Mouse (Mus musculus): Measurements from ENCODE around the gene Slc22a8. TPM values are rescaled to one million over a fixed set of nuclear protein-coding genes. Genes with fewer than 3 reads are reported as not detected.

The Slc22a8 gene
- polyA plus RNA-seq, 1 experiment from 2014 or later, result 13.6 TPM

- Histone ChIP-seq H3K27me3 (ENCODE audit: control insufficient read depth, insufficient read depth, low read depth, low read length) (no peaks in the 10 kb centered on the region), H3K4me1 (ENCODE audit: control insufficient read depth, insufficient read depth, low read length) (no peaks in the 10 kb centered on the region), H3K9me3 (replicated peaks; ENCODE audit: control insufficient read depth, low read length, poor library complexity, severe bottlenecking) (no peaks in the 10 kb centered on the region), H3K4me2 (ENCODE audit: low read length) (no peak overlapping the region), H3K9ac (ENCODE audit: low read depth, low read length) (no peak overlapping the region), H3K36me3 (ENCODE audit: control insufficient read depth, insufficient read depth, low read length) (no peaks in the 10 kb centered on the region), H3K27ac (ENCODE audit: low read length) (no peak overlapping the region), H3K4me3 (ENCODE audit: low read depth, low read length) (no peak overlapping the region)
- WGBS, result 92% methylated on average over 3 of the region's 3 CpGs
- no peak for ATAC-seq
Observed at GRCm38 (mm10) chr19:8605241-8605558, 14.1 kb downstream of the Slc22a8 start.

DNA sequence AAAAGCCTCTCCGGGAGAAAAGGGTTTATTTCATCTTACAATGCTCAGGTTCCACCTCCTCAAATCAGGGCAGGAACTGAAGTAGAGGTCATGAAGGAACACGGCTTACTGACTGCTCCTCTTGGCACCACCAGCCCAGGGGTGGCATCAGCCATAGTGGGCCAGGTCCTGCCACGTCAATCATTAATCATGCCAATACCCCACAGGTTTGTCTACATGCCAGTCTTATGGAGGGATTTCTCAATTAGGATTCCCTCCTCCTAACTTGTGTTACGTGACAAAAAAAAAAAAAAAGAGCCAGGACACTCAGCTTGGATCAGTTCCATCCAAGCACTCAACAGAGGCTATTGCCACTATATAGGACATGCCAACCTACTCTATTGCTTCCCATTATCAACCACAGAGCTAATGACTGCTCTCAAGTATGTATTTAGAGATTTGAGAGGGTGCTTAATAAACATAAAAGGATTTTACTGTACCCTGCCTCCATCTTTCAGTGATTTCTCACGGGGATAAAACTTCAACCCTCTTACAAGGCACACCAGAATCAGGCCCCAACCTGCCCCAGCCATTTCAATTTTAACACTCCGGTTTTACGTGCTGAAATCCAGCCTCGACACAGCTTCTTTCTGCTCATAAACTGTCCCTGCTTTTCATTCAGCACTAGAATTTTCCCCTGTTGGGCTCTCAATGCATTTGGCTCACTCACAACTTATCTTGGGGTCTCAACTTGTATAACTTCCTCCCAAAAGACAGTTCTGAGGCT is 20.5 kb downstream of the Slc22a8 start:
- H3K9ac ChIP-seq (ENCODE audit: low read depth, low read length), result no peak overlapping the region
- H3K27me3 ChIP-seq (ENCODE audit: control insufficient read depth, insufficient read depth, low read depth, low read length), result no peaks in the 10 kb centered on the region
- 80% methylated on average over 8 of the region's 8 CpGs for WGBS
- no peaks in the 10 kb centered on the region for H3K4me1 ChIP-seq (ENCODE audit: control insufficient read depth, insufficient read depth, low read length)
- no peaks in the 10 kb centered on the region for H3K9me3 ChIP-seq (replicated peaks; ENCODE audit: control insufficient read depth, low read length, poor library complexity, severe bottlenecking)
- ATAC-seq, result no peak
- H3K36me3 ChIP-seq (ENCODE audit: control insufficient read depth, insufficient read depth, low read length), result no peaks in the 10 kb centered on the region
- H3K4me2 ChIP-seq (ENCODE audit: low read length), result no peak overlapping the region
- no peak overlapping the region for H3K4me3 ChIP-seq (ENCODE audit: low read depth, low read length)
- H3K27ac ChIP-seq (ENCODE audit: low read length), result no peak overlapping the region

- ATAC-seq, result no peak
- no peak overlapping the region for H3K27ac ChIP-seq (ENCODE audit: low read length)
- 82% methylated on average over 2 of the region's 2 CpGs for WGBS
- no peak overlapping the region for H3K9ac ChIP-seq (ENCODE audit: low read depth, low read length)
- H3K36me3 ChIP-seq (ENCODE audit: control insufficient read depth, insufficient read depth, low read length), result no peaks in the 10 kb centered on the region
- no peak overlapping the region for H3K4me2 ChIP-seq (ENCODE audit: low read length)
- H3K4me3 ChIP-seq (ENCODE audit: low read depth, low read length), result no peak overlapping the region
- no peaks in the 10 kb centered on the region for H3K27me3 ChIP-seq (ENCODE audit: control insufficient read depth, insufficient read depth, low read depth, low read length)
- no peaks in the 10 kb centered on the region for H3K4me1 ChIP-seq (ENCODE audit: control insufficient read depth, insufficient read depth, low read length)
- no peaks in the 10 kb centered on the region for H3K9me3 ChIP-seq (replicated peaks; ENCODE audit: control insufficient read depth, low read length, poor library complexity, severe bottlenecking)
Observed at GRCm38 (mm10) chr19:8613111-8613510, 22.1 kb downstream of the Slc22a8 start.

DNA sequence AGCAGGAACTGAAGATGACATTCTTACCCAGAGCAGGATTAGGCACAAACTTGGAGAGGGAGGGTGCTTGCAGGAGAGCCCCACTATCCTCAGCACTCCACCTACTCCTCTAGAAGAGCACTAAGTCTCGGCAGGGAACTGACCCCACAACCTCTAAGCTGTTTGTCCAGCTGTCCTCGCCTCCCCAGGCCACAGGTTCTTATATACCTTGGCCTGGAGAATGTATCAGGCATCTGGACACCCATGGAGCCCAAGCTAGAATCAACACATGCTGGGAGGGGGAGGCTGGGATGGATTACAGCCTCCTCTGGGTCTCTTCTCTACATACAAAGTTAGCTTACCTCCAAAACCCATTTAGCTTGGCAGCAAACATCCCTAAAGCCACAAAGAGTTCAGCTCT is 23.3 kb downstream of the Slc22a8 start:
- Histone ChIP-seq H3K4me1 (ENCODE audit: control insufficient read depth, insufficient read depth, low read length) (no peaks in the 10 kb centered on the region), H3K27me3 (ENCODE audit: control insufficient read depth, insufficient read depth, low read depth, low read length) (no peaks in the 10 kb centered on the region), H3K36me3 (ENCODE audit: control insufficient read depth, insufficient read depth, low read length) (no peaks in the 10 kb centered on the region), H3K4me3 (ENCODE audit: low read depth, low read length) (no peak overlapping the region), H3K27ac (ENCODE audit: low read length) (no peak overlapping the region), H3K4me2 (ENCODE audit: low read length) (no peak overlapping the region), H3K9ac (ENCODE audit: low read depth, low read length) (no peak overlapping the region), H3K9me3 (replicated peaks; ENCODE audit: control insufficient read depth, low read length, poor library complexity, severe bottlenecking) (no peaks in the 10 kb centered on the region)
- 45% methylated on average over 2 of the region's 2 CpGs for WGBS
- ATAC-seq, result no peak

DNA sequence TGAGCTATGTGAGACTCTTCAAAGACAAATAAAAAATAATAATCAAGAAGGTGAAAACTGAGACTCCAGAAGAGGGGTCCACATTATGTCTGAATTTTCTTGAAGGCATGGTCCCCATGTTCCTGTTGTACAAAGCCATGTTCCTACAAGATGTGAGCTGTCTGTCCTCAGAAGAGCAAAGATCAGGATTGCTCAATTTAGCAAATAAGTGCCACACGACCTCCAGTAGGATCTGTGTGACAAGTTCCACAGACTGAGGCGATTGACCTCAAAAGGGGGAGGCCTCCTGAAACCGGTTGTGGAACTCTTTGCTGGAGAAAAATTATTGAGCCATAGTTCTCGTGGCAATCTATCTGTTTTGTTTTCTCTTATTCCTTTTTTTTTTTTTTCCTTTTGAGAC is 25.3 kb downstream of the Slc22a8 start:
- ATAC-seq, result no peak
- no peaks in the 10 kb centered on the region for H3K4me1 ChIP-seq (ENCODE audit: control insufficient read depth, insufficient read depth, low read length)
- no peaks in the 10 kb centered on the region for H3K36me3 ChIP-seq (ENCODE audit: control insufficient read depth, insufficient read depth, low read length)
- no peak overlapping the region for H3K4me2 ChIP-seq (ENCODE audit: low read length)
- H3K4me3 ChIP-seq (ENCODE audit: low read depth, low read length), result no peak overlapping the region
- no peaks in the 10 kb centered on the region for H3K9me3 ChIP-seq (replicated peaks; ENCODE audit: control insufficient read depth, low read length, poor library complexity, severe bottlenecking)
- no peak overlapping the region for H3K27ac ChIP-seq (ENCODE audit: low read length)
- no peaks in the 10 kb centered on the region for H3K27me3 ChIP-seq (ENCODE audit: control insufficient read depth, insufficient read depth, low read depth, low read length)
- no peak overlapping the region for H3K9ac ChIP-seq (ENCODE audit: low read depth, low read length)
- 71% methylated on average over 4 of the region's 4 CpGs for WGBS

- H3K9me3 ChIP-seq (replicated peaks; ENCODE audit: control insufficient read depth, low read length, poor library complexity, severe bottlenecking), result no peaks in the 10 kb centered on the region
- H3K4me3 ChIP-seq (ENCODE audit: low read depth, low read length), result no peak within 1 kb of the TSS
- H3K4me2 ChIP-seq (ENCODE audit: low read length), result no peak within 1 kb of the TSS
- 4% methylated on average over 7 of the region's 7 CpGs for WGBS
- no peaks in the 10 kb centered on the region for H3K27me3 ChIP-seq (ENCODE audit: control insufficient read depth, insufficient read depth, low read depth, low read length)
- H3K9ac ChIP-seq (ENCODE audit: low read depth, low read length), result no peak within 1 kb of the TSS
- H3K4me1 ChIP-seq (ENCODE audit: control insufficient read depth, insufficient read depth, low read length), result no peaks in the 10 kb centered on the region
- H3K36me3 ChIP-seq (ENCODE audit: control insufficient read depth, insufficient read depth, low read length), result no peaks in the 10 kb centered on the region
- no peak within 1 kb of the TSS for H3K27ac ChIP-seq (ENCODE audit: low read length)
- no peak for ATAC-seq
Observed at GRCm38 (mm10) chr19:8617904-8618303, 26.9 kb downstream of the Slc22a8 start, which contains the start of gene Slc22a6. Slc22a6 (plus strand) TSS chr19:8618039.

- Histone ChIP-seq H3K4me1 (ENCODE audit: control insufficient read depth, insufficient read depth, low read length) (no peaks in the 10 kb centered on the region), H3K9me3 (replicated peaks; ENCODE audit: control insufficient read depth, low read length, poor library complexity, severe bottlenecking) (no peaks in the 10 kb centered on the region), H3K4me2 (ENCODE audit: low read length) (no peak overlapping the region), H3K9ac (ENCODE audit: low read depth, low read length) (no peak overlapping the region), H3K27ac (ENCODE audit: low read length) (no peak overlapping the region), H3K4me3 (ENCODE audit: low read depth, low read length) (no peak overlapping the region), H3K36me3 (ENCODE audit: control insufficient read depth, insufficient read depth, low read length) (no peaks in the 10 kb centered on the region), H3K27me3 (ENCODE audit: control insufficient read depth, insufficient read depth, low read depth, low read length) (no peaks in the 10 kb centered on the region)
- no peak for ATAC-seq
- 92% methylated on average over 7 of the region's 7 CpGs for WGBS
Observed at GRCm38 (mm10) chr19:8621098-8621497, 30.0 kb downstream of the Slc22a8 start.

DNA sequence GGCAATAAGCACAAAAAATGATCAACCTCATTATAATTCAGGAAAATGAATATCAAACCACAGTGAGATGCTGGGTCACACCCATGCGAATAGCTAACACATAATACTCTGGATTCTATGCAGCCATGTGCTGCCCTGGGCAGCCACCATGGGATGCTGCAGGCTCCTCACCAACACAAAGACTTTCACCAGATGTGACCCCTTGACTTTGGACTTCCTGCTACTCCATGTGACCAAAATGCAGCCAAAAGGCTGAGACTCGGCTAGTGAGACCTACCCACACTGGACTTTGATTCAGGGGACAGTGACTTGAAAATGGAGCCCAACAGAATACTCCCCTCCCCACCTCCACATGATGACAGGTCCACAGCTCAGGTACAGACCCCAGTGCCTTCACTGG is 39.2 kb downstream of the Slc22a8 start:
- Histone ChIP-seq H3K27ac (ENCODE audit: low read length) (no peak overlapping the region), H3K4me3 (ENCODE audit: low read depth, low read length) (no peak overlapping the region), H3K9ac (ENCODE audit: low read depth, low read length) (no peak overlapping the region), H3K36me3 (ENCODE audit: control insufficient read depth, insufficient read depth, low read length) (no peaks in the 10 kb centered on the region), H3K4me1 (ENCODE audit: control insufficient read depth, insufficient read depth, low read length) (no peaks in the 10 kb centered on the region), H3K4me2 (ENCODE audit: low read length) (no peak overlapping the region), H3K9me3 (replicated peaks; ENCODE audit: control insufficient read depth, low read length, poor library complexity, severe bottlenecking) (no peaks in the 10 kb centered on the region), H3K27me3 (ENCODE audit: control insufficient read depth, insufficient read depth, low read depth, low read length) (no peaks in the 10 kb centered on the region)
- ATAC-seq, result no peak
- 84% methylated on average over 2 of the region's 2 CpGs for WGBS

DNA sequence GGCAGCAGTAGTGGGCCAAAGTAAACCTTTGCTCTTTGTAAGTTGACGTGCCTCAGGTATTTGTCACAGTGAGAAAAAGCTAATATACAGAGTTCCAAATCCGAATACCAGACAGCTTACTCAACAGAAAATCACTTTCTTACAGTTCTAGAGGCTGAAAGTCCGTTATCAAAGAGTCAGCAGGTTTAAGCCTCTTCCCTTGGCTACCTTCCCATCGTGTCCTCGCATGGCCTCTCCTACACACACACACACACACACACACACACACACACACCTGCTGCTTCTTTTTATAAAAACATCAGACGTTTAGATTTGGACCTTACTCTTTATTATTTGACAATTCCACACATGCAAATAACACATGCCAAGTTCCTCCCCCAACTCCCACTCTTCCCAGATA is 39.8 kb downstream of the Slc22a8 start:
- H3K27ac ChIP-seq (ENCODE audit: low read length), result no peak overlapping the region
- H3K4me1 ChIP-seq (ENCODE audit: control insufficient read depth, insufficient read depth, low read length), result no peaks in the 10 kb centered on the region
- 80% methylated on average over 6 of the region's 6 CpGs for WGBS
- H3K4me3 ChIP-seq (ENCODE audit: low read depth, low read length), result no peak overlapping the region
- no peaks in the 10 kb centered on the region for H3K9me3 ChIP-seq (replicated peaks; ENCODE audit: control insufficient read depth, low read length, poor library complexity, severe bottlenecking)
- ATAC-seq, result no peak
- H3K4me2 ChIP-seq (ENCODE audit: low read length), result no peak overlapping the region
- no peaks in the 10 kb centered on the region for H3K27me3 ChIP-seq (ENCODE audit: control insufficient read depth, insufficient read depth, low read depth, low read length)
- H3K9ac ChIP-seq (ENCODE audit: low read depth, low read length), result no peak overlapping the region
- no peaks in the 10 kb centered on the region for H3K36me3 ChIP-seq (ENCODE audit: control insufficient read depth, insufficient read depth, low read length)

Measured in midbrain, embryonic 16.5 days (tissue).